Mouse (Mus musculus) hematopoietic stem cell, adult 5-6 weeks (primary cell): ENCODE data around the gene Sirt5. TPM values are rescaled to one million over a fixed set of nuclear protein-coding genes. Genes with fewer than 3 reads are reported as not detected.

ENCODE experiments used
- ATAC-seq, 2 experiments: fragments of 125-278 bp in 1 of 2; replicated peaks in 1 of 2; 2 replicates each; pipeline ENCODE4 v1.8.0; 2016 to 2017; ENCODE audit warnings: inconsistent platforms in 2 of 2, mild to moderate bottlenecking in 2 of 2, moderate number of reproducible peaks in 2 of 2, low read depth in 1 of 2, moderate TSS enrichment in 1 of 2; ENCODE audit not compliant: low FRiP score in 2 of 2, poor library complexity in 2 of 2, severe bottlenecking in 2 of 2, insufficient read depth in 1 of 2, low TSS enrichment in 1 of 2
- total RNA-seq: library from RNA; stranded (forward); fragments of 172-1452, 232-1000 nt; gene quantifications from 2 replicates; pipeline ENCODE4 v1.2.3, GENCODE M21; 2017

Sirt5 gene
- 18.2 and 24.1 TPM in 2 replicates for total RNA-seq

DNA sequence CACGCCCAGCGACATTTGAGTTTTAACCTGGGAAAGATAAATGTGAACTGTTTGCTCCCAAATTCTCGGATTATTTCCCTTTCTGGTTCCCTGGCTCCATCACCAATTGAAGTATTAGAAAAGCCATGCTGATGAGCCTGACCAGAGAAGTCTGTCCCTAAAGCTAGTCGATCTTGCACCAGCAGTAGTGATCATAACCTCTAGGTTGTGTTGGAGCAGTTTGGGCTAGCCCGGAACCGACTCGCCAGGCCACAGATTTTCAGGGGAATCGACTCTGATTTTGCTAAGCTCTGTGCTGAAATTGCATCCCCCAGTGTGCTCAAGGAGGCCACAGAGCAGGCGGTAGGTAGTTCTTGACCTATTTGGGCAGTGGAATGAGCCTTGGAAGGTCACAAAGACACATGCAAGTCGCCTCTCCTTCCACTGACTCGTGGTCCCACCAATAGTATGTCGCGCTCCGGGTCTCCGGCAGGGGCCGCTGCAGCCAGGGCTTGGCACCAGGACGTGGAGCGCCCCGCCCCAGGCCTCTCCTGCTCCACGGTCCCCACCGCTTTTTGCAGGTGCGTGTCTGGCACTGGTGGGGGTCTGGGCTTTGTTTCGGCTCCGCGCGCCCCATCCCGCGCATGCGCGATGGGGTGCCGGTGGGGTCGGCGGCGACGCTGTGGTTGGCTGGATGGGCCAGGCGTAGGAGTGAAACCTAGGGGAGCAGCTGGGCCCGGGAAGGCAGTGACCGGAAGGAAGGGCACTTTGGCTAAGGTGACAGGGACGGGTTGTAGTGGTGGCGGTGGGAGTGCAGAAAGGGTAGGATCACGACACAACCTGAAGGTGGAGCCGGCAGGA is at the start of gene Sirt5:
Sirt5 (plus strand) TSS at position 512 of the 840 bp plus-strand sequence.
- peak; percentile 98 to 99 for ATAC-seq

GRCm38 (mm10) chr13:43317411-43317810 is 47.9 kb upstream of the Sirt5 start:
- no peak for ATAC-seq

- ATAC-seq, result no peak
Measured at GRCm38 (mm10) chr13:43319396-43319795, 45.9 kb upstream of the Sirt5 start.

DNA sequence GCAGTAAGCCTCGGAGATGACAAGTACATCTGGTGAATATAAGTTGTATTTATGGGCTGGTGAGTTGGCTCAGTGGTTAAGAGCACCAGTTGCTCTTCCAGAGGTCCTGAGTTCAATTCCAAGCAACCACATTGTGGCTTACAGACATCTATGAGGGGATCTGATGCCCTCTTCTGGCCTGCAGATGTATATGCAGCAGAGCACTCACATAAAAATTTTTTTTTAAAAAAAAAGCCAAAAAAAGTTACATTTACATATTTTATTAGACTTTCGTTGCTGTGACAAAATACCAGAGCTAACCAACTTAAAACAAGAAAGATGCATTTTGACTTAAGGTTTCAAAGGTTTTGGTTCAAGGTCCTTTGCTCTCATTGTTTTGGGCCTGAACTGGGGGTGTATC is 43.8 kb upstream of the Sirt5 start:
- no peak for ATAC-seq

DNA sequence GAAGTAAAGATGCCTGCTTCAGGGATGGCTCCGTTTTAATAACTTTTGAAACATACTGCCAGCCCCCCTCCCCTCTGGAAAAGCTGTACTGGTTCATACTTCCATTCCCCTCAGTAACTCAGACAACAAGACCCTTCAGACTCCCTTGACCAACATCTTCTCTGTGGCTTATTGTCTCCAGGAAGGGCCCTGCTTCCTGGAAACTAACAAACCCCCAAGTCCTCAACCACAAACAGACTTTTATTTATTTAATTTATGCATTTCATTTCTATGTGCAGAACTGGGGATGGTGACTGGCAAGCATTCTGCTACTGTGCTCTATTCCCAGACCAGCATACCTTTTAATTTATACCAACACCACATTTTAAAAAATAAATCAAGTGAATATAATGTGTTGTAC is 39.9 kb upstream of the Sirt5 start:
- peak; percentile 42 to 64; a peak in 3 of 4 replicates for ATAC-seq

- no peak for ATAC-seq
Measured at GRCm38 (mm10) chr13:43331721-43332444, 33.4 kb upstream of the Sirt5 start.

GRCm38 (mm10) chr13:43332591-43332990 is 32.7 kb upstream of the Sirt5 start:
- ATAC-seq, result no peak; a peak in 1 of 4 replicates

DNA sequence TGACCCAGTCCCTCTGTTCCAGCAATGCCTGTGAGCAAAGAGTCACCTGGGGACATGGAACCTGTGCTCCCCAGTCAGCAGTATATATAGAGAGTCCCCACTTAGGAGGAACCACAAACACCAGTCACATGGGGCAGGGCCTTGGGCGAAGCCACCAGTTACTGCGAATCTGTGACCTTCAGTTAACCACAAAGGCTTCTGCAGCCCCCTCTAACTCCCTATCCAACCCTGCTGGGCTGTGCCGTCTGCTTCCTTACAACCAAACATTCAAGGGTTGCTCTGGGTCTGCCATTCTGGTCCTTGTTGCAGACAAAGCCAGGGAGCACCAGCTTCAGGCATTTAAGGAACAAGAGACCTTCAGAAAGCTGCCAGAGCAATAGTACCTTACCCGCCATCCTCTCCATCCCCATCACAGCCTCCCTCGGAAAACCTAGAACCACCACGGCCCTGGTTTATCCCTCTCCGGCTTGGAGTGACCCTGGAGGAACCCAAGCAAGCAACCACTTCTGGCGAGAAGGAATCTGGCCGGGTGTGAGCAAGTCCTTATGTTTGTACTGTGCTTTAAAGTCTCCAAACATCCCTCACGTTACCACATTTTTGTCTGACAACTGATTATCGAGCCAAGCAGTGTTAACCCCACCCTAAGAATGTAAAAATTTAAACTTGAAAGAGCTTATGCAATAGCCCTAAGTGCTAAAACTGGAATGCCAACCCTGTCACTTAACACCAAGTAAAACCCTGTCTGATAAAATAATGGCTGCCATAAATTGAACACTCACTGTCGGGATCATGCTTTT is 28.7 kb upstream of the Sirt5 start:
- ATAC-seq, result 0 out of 4 replicates have a peak, but pooled peaks have one; percentile 7 to 29

- no peak for ATAC-seq
Measured at GRCm38 (mm10) chr13:43338001-43338400, 27.3 kb upstream of the Sirt5 start.

GRCm38 (mm10) chr13:43338632-43339031 is 26.7 kb upstream of the Sirt5 start:
- ATAC-seq, result no peak

- no peak for ATAC-seq
Measured at GRCm38 (mm10) chr13:43346825-43347224, 18.5 kb upstream of the Sirt5 start.

DNA sequence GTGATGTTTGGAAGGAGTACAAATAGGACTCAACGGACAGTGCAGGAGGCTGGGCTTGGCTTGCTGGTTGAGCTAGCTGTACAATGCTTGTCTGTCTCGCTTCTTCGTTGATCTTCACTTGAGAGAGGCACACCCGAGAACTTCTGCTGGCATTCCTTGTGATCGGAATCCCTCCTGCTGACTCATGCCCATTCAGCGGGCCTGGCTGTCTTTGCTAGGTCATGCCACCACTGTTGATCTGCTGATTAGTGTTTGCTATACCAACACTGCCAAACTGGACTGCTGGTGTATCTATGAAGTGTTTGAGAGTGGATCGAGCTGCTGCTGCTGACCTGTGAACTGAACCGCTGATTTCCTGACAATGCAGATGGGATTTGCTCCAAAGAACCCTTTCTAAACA is 15.9 kb upstream of the Sirt5 start:
- ATAC-seq, result no peak

- ATAC-seq, result no peak
Measured at GRCm38 (mm10) chr13:43350489-43351169, 14.7 kb upstream of the Sirt5 start.

- ATAC-seq, result no peak
Measured at GRCm38 (mm10) chr13:43353356-43353755, 11.9 kb upstream of the Sirt5 start.

GRCm38 (mm10) chr13:43354362-43354761 is 10.9 kb upstream of the Sirt5 start:
- no peak for ATAC-seq

DNA sequence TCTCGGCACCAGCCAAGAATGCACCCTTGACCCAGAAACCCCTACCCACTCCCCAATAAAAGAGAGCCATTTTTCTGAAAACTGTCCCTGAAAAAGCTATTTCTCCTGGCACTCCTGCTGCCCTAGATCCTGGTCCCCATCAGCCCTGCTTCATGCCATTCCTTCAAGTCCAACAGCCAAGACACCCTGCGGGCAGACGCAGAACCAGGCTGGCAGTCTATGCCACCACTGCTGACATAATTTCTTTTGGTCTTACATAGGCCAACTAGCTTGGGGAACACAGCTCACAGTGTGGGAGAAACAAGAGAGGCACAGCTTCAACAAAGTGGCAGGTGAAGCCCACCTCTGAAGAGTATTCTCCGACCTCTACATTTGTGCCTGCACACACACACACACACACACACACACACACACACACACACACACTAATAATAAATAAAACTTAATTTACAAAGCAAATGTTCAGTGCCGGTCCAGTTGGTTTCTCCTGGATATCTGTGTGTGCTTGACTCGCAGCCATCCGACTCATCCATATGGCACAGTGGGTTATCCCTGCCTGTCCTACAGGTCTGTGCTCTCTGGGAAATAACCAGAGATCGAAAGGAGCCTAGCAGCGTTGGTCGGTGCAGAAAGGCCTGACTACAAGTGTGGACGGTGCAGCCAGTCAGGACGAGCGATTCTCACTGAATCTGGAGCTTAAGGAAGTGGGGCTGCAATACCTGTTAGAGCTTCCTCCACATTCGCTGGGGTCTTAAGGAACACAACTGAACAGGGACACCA is 8.8 kb upstream of the Sirt5 start:
- no peak for ATAC-seq

DNA sequence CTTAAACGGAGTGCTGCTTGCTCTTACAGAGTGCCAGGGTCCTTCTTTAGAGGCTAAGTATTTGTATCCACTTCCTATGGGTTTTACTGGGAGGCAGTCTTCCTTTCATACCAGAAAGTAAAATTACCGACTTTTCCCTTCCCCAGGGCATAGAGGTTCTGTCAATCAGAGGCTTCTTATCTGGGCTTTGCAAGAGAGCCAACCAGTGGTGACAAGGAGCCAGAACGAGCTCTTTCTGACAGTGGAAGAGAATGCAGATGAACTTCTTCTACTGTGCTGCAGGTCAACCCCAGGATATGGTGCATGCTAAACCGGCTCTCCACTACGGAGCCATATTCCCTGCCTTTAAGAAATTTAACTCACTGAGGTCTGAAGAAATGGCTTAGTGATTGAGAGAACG is 4.8 kb upstream of the Sirt5 start:
- ATAC-seq, result no peak
